15 mouse cellular contexts compared by ENCODE assay signal in genomic region chr11:121112091-121112775, GRCm38 (mm10). TPM values are rescaled to one million over a fixed set of nuclear protein-coding genes. Genes with fewer than 3 reads are reported as not detected.
DNase-seq lines count a peak whose midpoint lies in the region; ATAC-seq and TF ChIP-seq lines count a peak whose summit lies in the region.
"Had no signal": no experiment of that assay in that cellular context is flagged by ENCODE, and none has a peak within 500 bp of the region (broad histone marks: within the 10 kb centered on the region; RNA-seq: fewer than 3 reads in every experiment).

No protein-coding gene starts in this region.

- H3ac ChIP-seq in C2C12 (ENCODE audit: control insufficient read depth, insufficient read length, low read depth) = no peak overlapping the region

- TF ChIP-seq CTCF in C2C12 (IDR thresholded peaks at IDR 0.05; ENCODE audit: control insufficient read depth, insufficient read depth, insufficient read length) = no peak

- H3K79me2 ChIP-seq in C2C12 (ENCODE audit: control insufficient read depth, insufficient read depth) = no peaks in the 10 kb centered on the region

- H3K27me3 ChIP-seq in C2C12 (ENCODE audit: control insufficient read depth, insufficient read depth, insufficient read length) = no peaks in the 10 kb centered on the region
- no peaks in the 10 kb centered on the region for H3K27me3 ChIP-seq in hindbrain, embryonic 14.5 days (ENCODE audit: control insufficient read depth, insufficient read depth, low read length)
- H3K27me3 ChIP-seq: limb, embryonic 13.5 days had no signal

- no peak overlapping the region for H3K9ac ChIP-seq in hindbrain, embryonic 14.5 days
- H3K9ac ChIP-seq: heart, embryonic 13.5 days; limb, embryonic 13.5 days; lung, embryonic 14.5 days had no signal

- no peak overlapping the region for H3K4me3 ChIP-seq in C2C12 (ENCODE audit: insufficient read depth, poor library complexity, severe bottlenecking)
- no peak overlapping the region for H3K4me3 ChIP-seq in hindbrain, embryonic 14.5 days (replicated peaks; ENCODE audit: low read length)
- H3K4me3 ChIP-seq: heart, embryonic 13.5 days; limb, embryonic 13.5 days; megakaryocyte, embryonic 14.5 days had no signal

- peak; percentile 36 for DNase-seq in kidney, adult 11 months
- DNase-seq in kidney, postnatal 10 days = no peak
- peak; percentile 82 to 87 for DNase-seq in adrenal gland, postnatal 36 days
- DNase-seq in cerebellum, postnatal 14 days = peak; percentile 91 to 94
- no peak for DNase-seq in frontal cortex, postnatal 10 days (ENCODE audit: low spot score in 2 of 2)
- no peak for DNase-seq in hindbrain, embryonic 14.5 days (ENCODE audit: low spot score)
- DNase-seq in heart, postnatal 25 days (ENCODE audit: low spot score) = no peak
- DNase-seq: layer of hippocampus, adult 9-11 months had no signal

- 0 out of 2 replicates have a peak, but pooled peaks cover 6% of the 10 kb centered on the region for H3K4me1 ChIP-seq in hindbrain, embryonic 14.5 days (replicated peaks; ENCODE audit: control insufficient read depth, insufficient read depth, low read length)
- H3K4me1 ChIP-seq: limb, embryonic 13.5 days had no signal

- intact Hi-C loops in heart, postnatal 25 days (cut with DNase I) = no loop called here

- no peaks in the 10 kb centered on the region for H3K36me3 ChIP-seq in C2C12 (ENCODE audit: control insufficient read depth, insufficient read depth)
- H3K36me3 ChIP-seq in hindbrain, embryonic 14.5 days (replicated peaks; ENCODE audit: control insufficient read depth, insufficient read depth) = no peaks in the 10 kb centered on the region
- H3K36me3 ChIP-seq: heart, embryonic 13.5 days; limb, embryonic 13.5 days had no signal

- WGBS in hindbrain, embryonic 14.5 days = 71% methylated on average over 5 of the region's 5 CpGs

- H3K9me3 ChIP-seq in hindbrain, embryonic 14.5 days (ENCODE audit: control insufficient read depth, low read length) = no peaks in the 10 kb centered on the region
- H3K9me3 ChIP-seq: heart, embryonic 13.5 days; limb, embryonic 13.5 days; megakaryocyte, embryonic 14.5 days had no signal

- no peaks in the 10 kb centered on the region for H3K79me3 ChIP-seq in C2C12 (ENCODE audit: low read depth)

- H3K4me2 ChIP-seq in hindbrain, embryonic 14.5 days (replicated peaks) = no peak overlapping the region
- H3K4me2 ChIP-seq: heart, embryonic 13.5 days; limb, embryonic 13.5 days; lung, embryonic 14.5 days had no signal

- no peak for ATAC-seq in hindbrain, embryonic 14.5 days (ENCODE audit: low FRiP score)

- H3K27ac ChIP-seq in hindbrain, embryonic 14.5 days = no peak overlapping the region
- H3K27ac ChIP-seq: heart, embryonic 13.5 days; limb, embryonic 13.5 days had no signal

TF ChIP-seq in C2C12, 6 proteins besides CTCF, POLR2A, EP300 and RAD21:
- TF ChIP-seq USF1 (IDR thresholded peaks at IDR 0.05; ENCODE audit: low read depth) (no peak), FOSL1 (IDR thresholded peaks at IDR 0.05; ENCODE audit: insufficient read depth, low read length, poor library complexity, severe bottlenecking) (no peak), MYOG (IDR thresholded peaks at IDR 0.05; ENCODE audit: control insufficient read depth, extremely low read depth, insufficient read length) (no peak), MYOD1 (IDR thresholded peaks at IDR 0.05; ENCODE audit: control insufficient read depth, insufficient read length, low read depth) (no peak), MAX (IDR thresholded peaks at IDR 0.05) (no peak), CEBPB (IDR thresholded peaks at IDR 0.05; ENCODE audit: low read depth) (peak; percentile 7)

RNA-seq across cellular contexts. Expression of gene Tex19.2, which starts 6.2 kb away (rescaled TPM):
- polyA plus RNA-seq in C2C12 (2012; fragmentation: generic; extraction: Trizol) = 0.04 TPM
- total RNA-seq in adrenal gland, postnatal 36 days (2021) = not detected
- polyA plus RNA-seq in hindbrain, embryonic 14.5 days (2014; fragmentation: Nextera tagmentation; extraction: Ambion mirVana) = not detected in 2 replicates
- not detected for total RNA-seq in heart, postnatal 25 days (2021)
- total RNA-seq: gastrocnemius, adult 8-10 months had no signal
- polyA plus RNA-seq: heart, embryonic 13.5 days; limb, embryonic 13.5 days; lung, embryonic 14.5 days had no signal

RNA-seq across cellular contexts. Expression of gene Sectm1a, which starts 31.2 kb away (rescaled TPM):
- polyA plus RNA-seq in C2C12 (2012; fragmentation: generic; extraction: Trizol) = not detected
- not detected for total RNA-seq in adrenal gland, postnatal 36 days (2021)
- polyA plus RNA-seq in hindbrain, embryonic 14.5 days (2014; fragmentation: Nextera tagmentation; extraction: Ambion mirVana) = not detected in 2 replicates
- not detected for total RNA-seq in heart, postnatal 25 days (2021)
- total RNA-seq: gastrocnemius, adult 8-10 months had no signal
- polyA plus RNA-seq: heart, embryonic 13.5 days had no signal

RNA-seq across cellular contexts. Expression of gene Tex19.1, which starts 33.7 kb away (rescaled TPM):
- polyA plus RNA-seq in C2C12 (2012; fragmentation: generic; extraction: Trizol) = 0.02 TPM
- total RNA-seq in adrenal gland, postnatal 36 days (2021) = not detected
- polyA plus RNA-seq in hindbrain, embryonic 14.5 days (2014; fragmentation: Nextera tagmentation; extraction: Ambion mirVana) = not detected in 2 replicates
- not detected for total RNA-seq in heart, postnatal 25 days (2021)
- total RNA-seq: gastrocnemius, adult 8-10 months had no signal
- polyA plus RNA-seq: heart, embryonic 13.5 days; limb, embryonic 13.5 days; lung, embryonic 14.5 days had no signal

RNA-seq across cellular contexts. Expression of gene Uts2r, which starts 47.8 kb away (rescaled TPM):
- polyA plus RNA-seq in C2C12 (2012; fragmentation: generic; extraction: Trizol) = not detected
- total RNA-seq in adrenal gland, postnatal 36 days (2021) = not detected
- 0.19 and 0.99 TPM in 2 replicates for polyA plus RNA-seq in hindbrain, embryonic 14.5 days (2014; fragmentation: Nextera tagmentation; extraction: Ambion mirVana)
- under 1 TPM; 0.34 to 0.81 TPM for total RNA-seq in heart, postnatal 25 days (2021)
- polyA plus RNA-seq: heart, embryonic 13.5 days; lung, embryonic 14.5 days had no signal

RNA-seq across cellular contexts. Expression of gene Sectm1b, which starts 48.9 kb away (rescaled TPM):
- not detected for polyA plus RNA-seq in C2C12 (2012; fragmentation: generic; extraction: Trizol)
- total RNA-seq in adrenal gland, postnatal 36 days (2021) = not detected
- not detected in 2 replicates for polyA plus RNA-seq in hindbrain, embryonic 14.5 days (2014; fragmentation: Nextera tagmentation; extraction: Ambion mirVana)
- total RNA-seq in heart, postnatal 25 days (2021) = not detected
- total RNA-seq: gastrocnemius, adult 8-10 months had no signal
- polyA plus RNA-seq: heart, embryonic 13.5 days; limb, embryonic 13.5 days; lung, embryonic 14.5 days; testis, adult 2 months had no signal

Comparison
In these comparisons a context has a peak if more than half of its experiments do, and no peak if none do; other contexts are left out.
1. DNase-seq: peak in kidney, adult 11 months (single experiment), adrenal gland, postnatal 36 days (2 of 2) and cerebellum, postnatal 14 days (2 of 2); none in kidney, postnatal 10 days (single experiment), frontal cortex, postnatal 10 days (0 of 2), hindbrain, embryonic 14.5 days (single experiment) and heart, postnatal 25 days (single experiment).